In the genomic region with DNA sequence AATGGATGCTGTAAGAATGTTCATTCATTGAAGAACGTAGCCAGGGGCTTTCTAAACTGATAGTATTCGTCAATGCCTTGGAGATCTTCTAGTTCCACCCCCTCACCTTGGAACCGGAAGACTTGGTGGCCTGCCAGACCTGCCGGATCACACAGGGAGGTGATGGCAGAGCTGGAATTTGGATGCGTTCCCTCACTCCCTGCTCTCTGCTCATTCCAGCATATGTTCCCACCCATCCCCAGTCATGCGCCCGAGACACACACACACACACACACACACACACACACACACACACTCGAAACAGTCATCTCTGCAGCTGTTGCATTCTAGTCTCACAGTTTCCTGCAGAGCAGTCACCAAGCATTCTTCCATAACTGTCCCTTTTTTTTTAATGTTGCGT, we compare ENCODE assay signal across 8 mouse cellular contexts. TPM values are rescaled to one million over a fixed set of nuclear protein-coding genes. Genes with fewer than 3 reads are reported as not detected.
A peak's percentile ranks its signal among the peaks of the same experiment; 100 is the strongest.
DNase-seq lines count a peak whose midpoint lies in the region; ATAC-seq lines count a peak whose summit lies in the region.

No protein-coding gene starts in this region.

- no peak overlapping the region for H3K4me2 ChIP-seq in kidney, embryonic 16.5 days (replicated peaks; ENCODE audit: low read depth, low read length)
- H3K4me2 ChIP-seq in intestine, embryonic 15.5 days (replicated peaks), result no peak overlapping the region

- 61% methylated on average over 9 of the region's 9 CpGs for WGBS in kidney, embryonic 16.5 days
- WGBS in intestine, embryonic 15.5 days, result 51% methylated on average over 9 of the region's 9 CpGs

- no peak for ATAC-seq in kidney, embryonic 16.5 days (ENCODE audit: low FRiP score, low TSS enrichment)
- no peak for ATAC-seq in intestine, embryonic 15.5 days

- DNase-seq in kidney, adult 18-20 months, result peak; percentile 50
- peak; percentile 94 for DNase-seq in cerebellum, adult 9-10 months
- DNase-seq in heart, postnatal 10 days, result peak; percentile 87
- peak; percentile 28 to 74 for DNase-seq in left cerebral cortex, adult 8-10 months (ENCODE audit: low spot score in 2 of 2)
- peak; percentile 67 to 71 for DNase-seq in right cerebral cortex, postnatal 10 days (ENCODE audit: low spot score in 2 of 2)
- DNase-seq in embryo, embryonic 10.5 days (ENCODE audit: low spot score), result no peak

- no peaks in the 10 kb centered on the region for H3K36me3 ChIP-seq in kidney, embryonic 16.5 days (ENCODE audit: insufficient read depth, low read length)
- H3K36me3 ChIP-seq in intestine, embryonic 15.5 days, result no peaks in the 10 kb centered on the region

- intact Hi-C loops in heart, postnatal 10 days (cut with DNase I), result no loop called here

- no peak overlapping the region for H3K9ac ChIP-seq in kidney, embryonic 16.5 days (replicated peaks; ENCODE audit: low read length)
- no peak overlapping the region for H3K9ac ChIP-seq in intestine, embryonic 15.5 days

- no peak overlapping the region for H3K27ac ChIP-seq in kidney, embryonic 16.5 days (ENCODE audit: low read length)
- H3K27ac ChIP-seq in intestine, embryonic 15.5 days, result no peak overlapping the region

- no peak overlapping the region for H3K4me3 ChIP-seq in kidney, embryonic 16.5 days (ENCODE audit: low read length)
- no peak overlapping the region for H3K4me3 ChIP-seq in intestine, embryonic 15.5 days (replicated peaks)

- H3K9me3 ChIP-seq in kidney, embryonic 16.5 days (ENCODE audit: low read length), result no peaks in the 10 kb centered on the region
- no peaks in the 10 kb centered on the region for H3K9me3 ChIP-seq in intestine, embryonic 15.5 days

- H3K4me1 ChIP-seq in kidney, embryonic 16.5 days (ENCODE audit: insufficient read depth, low read length), result no peaks in the 10 kb centered on the region
- H3K4me1 ChIP-seq in intestine, embryonic 15.5 days (replicated peaks), result peaks cover 3% of the 10 kb centered on the region; the same call in 1 of the 2 replicates

- no peaks in the 10 kb centered on the region; the same call in 1 of the 2 replicates for H3K27me3 ChIP-seq in kidney, embryonic 16.5 days (ENCODE audit: insufficient read depth, low read length)
- peaks cover 5% of the 10 kb centered on the region; the same call in 1 of the 2 replicates for H3K27me3 ChIP-seq in intestine, embryonic 15.5 days (replicated peaks)

RNA-seq across cellular contexts. Expression of gene Foxe1, which starts 36.1 kb away (rescaled TPM):
- polyA plus RNA-seq in kidney, embryonic 16.5 days (2015; fragmentation: Nextera tagmentation; extraction: Ambion mirVana), result not detected in 2 replicates
- not detected for total RNA-seq in heart, postnatal 10 days (2021)
- not detected for total RNA-seq in left cerebral cortex, adult 8-10 months (2022)
- polyA plus RNA-seq in intestine, embryonic 15.5 days (2015; fragmentation: Nextera tagmentation; extraction: Ambion mirVana), result not detected in 2 replicates
